In genomic region chr8:88569366-88569765, GRCm38 (mm10) we compare ENCODE assay signal across 16 mouse cellular contexts. TPM values are rescaled to one million over a fixed set of nuclear protein-coding genes. Genes with fewer than 3 reads are reported as not detected.
DNase-seq lines count a peak whose midpoint lies in the region; ATAC-seq and TF ChIP-seq lines count a peak whose summit lies in the region.
"Had no signal": no experiment of that assay in that cellular context is flagged by ENCODE, and none has a peak within 500 bp of the region (broad histone marks: within the 10 kb centered on the region; RNA-seq: fewer than 3 reads in every experiment).

No protein-coding gene starts in this region.

- H3K9ac ChIP-seq in kidney, postnatal 0 days (ENCODE audit: low read depth, low read length): no peak overlapping the region
- no peak overlapping the region for H3K9ac ChIP-seq in embryonic facial prominence, embryonic 14.5 days (ENCODE audit: low read depth, low read length)
- no peak overlapping the region for H3K9ac ChIP-seq in stomach, embryonic 14.5 days (replicated peaks; ENCODE audit: low read depth, low read length)
- H3K9ac ChIP-seq: liver, postnatal 0 days had no signal

- 70% methylated on average over 7 of the region's 7 CpGs for WGBS in kidney, postnatal 0 days
- 89% methylated on average over 7 of the region's 7 CpGs for WGBS in kidney, adult 2 months
- WGBS in embryonic facial prominence, embryonic 14.5 days: 57% methylated on average over 7 of the region's 7 CpGs
- 50% methylated on average over 7 of the region's 7 CpGs for WGBS in stomach, embryonic 14.5 days

- peak overlapping the region; percentile 70; the same call in 1 of the 2 replicates for H3K27ac ChIP-seq in kidney, postnatal 0 days
- H3K27ac ChIP-seq in kidney, adult 2 months (ENCODE audit: insufficient read depth, low read depth, low read length): no peak overlapping the region
- H3K27ac ChIP-seq in embryonic facial prominence, embryonic 14.5 days (replicated peaks; ENCODE audit: low read depth, low read length): peak overlapping the region; percentile 50
- H3K27ac ChIP-seq in stomach, embryonic 14.5 days (ENCODE audit: low read length): peak overlapping the region; percentile 82; the same call in 1 of the 2 replicates

- no peak for ATAC-seq in kidney, postnatal 0 days (replicated peaks; ENCODE audit: low FRiP score, low read depth)
- no peak for ATAC-seq in embryonic facial prominence, embryonic 14.5 days (ENCODE audit: low read depth)
- ATAC-seq in stomach, embryonic 14.5 days (ENCODE audit: insufficient number of reproducible peaks, insufficient read depth, low FRiP score, low read depth): no peak
- ATAC-seq: liver, postnatal 0 days had no signal

- H3K4me1 ChIP-seq in kidney, postnatal 0 days (replicated peaks; ENCODE audit: insufficient read depth, low read length): peaks cover 55% of the 10 kb centered on the region
- no peaks in the 10 kb centered on the region for H3K4me1 ChIP-seq in kidney, adult 2 months (ENCODE audit: control insufficient read depth, insufficient read depth, low read length)
- peaks cover 87% of the 10 kb centered on the region for H3K4me1 ChIP-seq in embryonic facial prominence, embryonic 14.5 days (ENCODE audit: control insufficient read depth, insufficient read depth, low read length)
- peaks cover 79% of the 10 kb centered on the region for H3K4me1 ChIP-seq in stomach, embryonic 14.5 days (ENCODE audit: control insufficient read depth, insufficient read depth, low read length)

- H3K9me3 ChIP-seq in kidney, postnatal 0 days (replicated peaks; ENCODE audit: low read length): no peaks in the 10 kb centered on the region
- no peaks in the 10 kb centered on the region for H3K9me3 ChIP-seq in embryonic facial prominence, embryonic 14.5 days (ENCODE audit: control insufficient read depth, low read length)
- no peaks in the 10 kb centered on the region for H3K9me3 ChIP-seq in stomach, embryonic 14.5 days (ENCODE audit: control insufficient read depth, low read depth, low read length)

- H3K4me2 ChIP-seq in kidney, postnatal 0 days (ENCODE audit: low read length): no peak overlapping the region
- no peak overlapping the region for H3K4me2 ChIP-seq in embryonic facial prominence, embryonic 14.5 days (ENCODE audit: low read depth, low read length)
- H3K4me2 ChIP-seq in stomach, embryonic 14.5 days (replicated peaks; ENCODE audit: low read depth, low read length): no peak overlapping the region

- no peak overlapping the region for H3K4me3 ChIP-seq in kidney, postnatal 0 days (replicated peaks; ENCODE audit: low read depth, low read length)
- H3K4me3 ChIP-seq in kidney, adult 2 months (ENCODE audit: insufficient read depth, low read depth, low read length): no peak overlapping the region
- no peak overlapping the region for H3K4me3 ChIP-seq in embryonic facial prominence, embryonic 14.5 days (ENCODE audit: low read depth, low read length)
- H3K4me3 ChIP-seq in stomach, embryonic 14.5 days (ENCODE audit: low read depth, low read length): no peak overlapping the region

- no peaks in the 10 kb centered on the region for H3K27me3 ChIP-seq in kidney, postnatal 0 days (ENCODE audit: insufficient read depth, low read length)
- H3K27me3 ChIP-seq in kidney, adult 2 months (replicated peaks; ENCODE audit: control insufficient read depth, insufficient read depth, low read length): no peaks in the 10 kb centered on the region
- H3K27me3 ChIP-seq in embryonic facial prominence, embryonic 14.5 days (replicated peaks; ENCODE audit: control insufficient read depth, insufficient read depth, low read length): no peaks in the 10 kb centered on the region
- H3K27me3 ChIP-seq in stomach, embryonic 14.5 days (ENCODE audit: control insufficient read depth, insufficient read depth, low read length): no peaks in the 10 kb centered on the region

- no peaks in the 10 kb centered on the region for H3K36me3 ChIP-seq in kidney, postnatal 0 days (ENCODE audit: insufficient read depth, low read length)
- no peaks in the 10 kb centered on the region for H3K36me3 ChIP-seq in kidney, adult 2 months (ENCODE audit: control insufficient read depth, insufficient read depth, low read length)
- H3K36me3 ChIP-seq in embryonic facial prominence, embryonic 14.5 days (ENCODE audit: control insufficient read depth, insufficient read depth, low read length): no peaks in the 10 kb centered on the region
- no peaks in the 10 kb centered on the region; the same call in 1 of the 2 replicates for H3K36me3 ChIP-seq in stomach, embryonic 14.5 days (ENCODE audit: control insufficient read depth, insufficient read depth, low read length)

- TF ChIP-seq POLR2A in kidney, adult 2 months (IDR thresholded peaks at IDR 0.05; ENCODE audit: low read depth, low read length): no peak

- DNase-seq in heart, adult 11 months: peak; percentile 92
- no peak for DNase-seq in heart, adult 18-20 months
- DNase-seq in kidney, postnatal 0 days (ENCODE audit: low spot score): no peak
- DNase-seq in kidney, adult 2 months: no peak
- peak; percentile 75 for DNase-seq in embryonic facial prominence, embryonic 14.5 days (ENCODE audit: low spot score)
- no peak for DNase-seq in thymus, adult 18-20 months
- no peak for DNase-seq in urinary bladder, postnatal 4 days (ENCODE audit: low spot score in 2 of 2)
- DNase-seq: adrenal gland, adult 2 months; cerebellum, adult 2 months; kidney, adult 18-20 months; layer of hippocampus, adult 9-11 months; liver, postnatal 0 days; right cerebral cortex, postnatal 25 days; thymus, postnatal 14 days had no signal

- no peak for TF ChIP-seq CTCF in kidney, postnatal 0 days (IDR thresholded peaks at IDR 0.05; ENCODE audit: low read depth)
- no peak for TF ChIP-seq CTCF in kidney, adult 2 months (conservative IDR thresholded peaks at IDR 0.05; ENCODE audit: insufficient read depth, insufficient read length, low read depth, low read length)

RNA-seq across cellular contexts. Expression of gene Nkd1, which starts 48.2 kb away (rescaled TPM):
- 1 to 10 TPM; 2.4 to 2.8 TPM for total RNA-seq in heart, adult 18-20 months (2021)
- polyA plus RNA-seq in kidney, postnatal 0 days (2015; fragmentation: Nextera tagmentation; extraction: Ambion mirVana): 64.6 and 68.1 TPM in 2 replicates
- 8.6 and 9.6 TPM in 2 replicates for polyA plus RNA-seq in kidney, adult 2 months (2012; rRNA removed)
- 46.4 and 50.4 TPM in 2 replicates for polyA plus RNA-seq in embryonic facial prominence, embryonic 14.5 days (2014; fragmentation: Nextera tagmentation; extraction: Ambion mirVana)
- 31.2 and 33.7 TPM in 2 replicates for polyA plus RNA-seq in stomach, embryonic 14.5 days (2014; fragmentation: Nextera tagmentation; extraction: Ambion mirVana)
- total RNA-seq: hematopoietic stem cell, adult 5-6 weeks had no signal

Comparison
In these comparisons a context has a peak if more than half of its experiments do, and no peak if none do; other contexts are left out.
1. DNase-seq: peak in heart, adult 11 months (single experiment) and embryonic facial prominence, embryonic 14.5 days (single experiment); none in heart, adult 18-20 months (0 of 2), kidney, postnatal 0 days (single experiment), kidney, adult 2 months (single experiment), thymus, adult 18-20 months (0 of 2) and urinary bladder, postnatal 4 days (0 of 2).